Mouse (Mus musculus) heart, embryonic 16.5 days (tissue): ENCODE results near the gene Iqcd. TPM values are rescaled to one million over a fixed set of nuclear protein-coding genes. Genes with fewer than 3 reads are reported as not detected.
A peak's percentile ranks its signal among the peaks of the same experiment; 100 is the strongest.

Source experiments
- ATAC-seq: fragments of 200-750 bp; cut with Nextera tagmentation; replicated peaks from 2 replicates; pipeline ENCODE4 v1.8.0; 2017; ENCODE audit warnings: moderate number of reproducible peaks; ENCODE audit not compliant: insufficient read depth, low FRiP score; ENCODE audit errors: extremely low read depth
- H3K27ac ChIP-seq: fragments of 300-500 bp; sonication (generic); 2 replicates; pipeline ENCODE4 v1.5.1; 2014; ENCODE audit warnings: mild to moderate bottlenecking, low read length, control low read depth, moderate library complexity
- H3K27me3 ChIP-seq: fragments of 300-500 bp; sonication (generic); 2 replicates; pipeline ENCODE4 v1.6.1; 2014; ENCODE audit warnings: low read length, mixed read lengths; ENCODE audit not compliant: control insufficient read depth, insufficient read depth
- H3K36me3 ChIP-seq: fragments of 300-500 bp; sonication (generic); 2 replicates; pipeline ENCODE4 v1.6.1; 2014; ENCODE audit not compliant: control insufficient read depth, insufficient read depth
- H3K4me1 ChIP-seq: fragments of 300-500 bp; sonication (generic); 2 replicates; pipeline ENCODE4 v1.6.1; 2014; ENCODE audit warnings: low read length, mixed read lengths; ENCODE audit not compliant: control insufficient read depth, insufficient read depth
- H3K4me2 ChIP-seq: fragments of 300-500 bp; sonication (generic); 2 replicates; pipeline ENCODE4 v1.6.1; 2014; ENCODE audit warnings: low read depth, mild to moderate bottlenecking, control low read depth, low read length
- H3K4me3 ChIP-seq: fragments of 300-500 bp; sonication (generic); 2 replicates; pipeline ENCODE4 v1.5.1; 2014; ENCODE audit warnings: mild to moderate bottlenecking, control low read depth, low read length
- H3K9ac ChIP-seq: fragments of 300-500 bp; sonication (generic); 2 replicates; pipeline ENCODE4 v1.6.1; 2014; ENCODE audit warnings: low read length, control low read depth
- H3K9me3 ChIP-seq: fragments of 300-500 bp; sonication (generic); replicated peaks from 2 replicates; pipeline ENCODE4 v1.6.1; 2016; ENCODE audit warnings: low read length; ENCODE audit not compliant: control insufficient read depth
- WGBS: fragments of 180-500 bp; shearing (Covaris S2); extraction: QIAGEN DNeasy Blood & Tissue Kit; methylation state at CpG from one replicate; pipeline ENCODE4 v1.1.7; 2014; 5-methylcytosine and 5-hydroxymethylcytosine counted together
- polyA plus RNA-seq: library from polyadenylated mRNA; unstranded; fragments of >200 nt; fragmentation: Nextera tagmentation; extraction: Ambion mirVana; gene quantifications from 2 replicates; pipeline ENCODE4 v1.2.1, GENCODE M21; 2015

Gene Iqcd
- polyA plus RNA-seq = 0.36 and 0.42 TPM in 2 replicates

DNA sequence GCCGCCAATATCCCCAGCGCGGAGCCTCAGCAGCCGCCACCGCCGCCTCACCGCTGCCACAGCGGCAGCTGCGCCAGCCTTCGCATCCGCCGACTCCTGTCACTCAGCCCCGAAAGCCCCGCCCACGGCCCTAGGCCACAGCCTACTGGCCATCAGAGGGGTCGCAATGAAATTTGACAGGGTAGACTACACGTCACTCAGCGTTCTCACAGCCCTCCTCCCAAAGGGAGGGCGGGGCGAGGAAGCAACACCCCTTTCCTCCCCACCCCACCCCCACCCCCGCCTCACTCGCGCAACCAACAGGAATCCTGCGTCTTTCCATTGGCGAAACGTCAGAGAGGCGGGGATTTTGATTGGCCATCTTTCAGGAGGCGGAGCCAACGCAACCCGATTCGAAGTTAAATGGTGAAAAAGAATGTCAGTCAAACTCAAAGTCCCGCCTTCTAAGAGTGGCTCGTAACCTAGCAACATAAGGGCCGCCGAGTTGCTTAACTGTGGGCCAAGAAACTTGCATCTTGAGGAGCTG is at the start of gene Iqcd, which contains the start of gene Tpcn1:
TSS of gene Iqcd (plus strand) at position 448 of the 526 bp plus-strand sequence.
TSS of gene Tpcn1 (minus strand) at position 105 of the 526 bp plus-strand sequence.
- H3K27me3 ChIP-seq = no peaks in the 10 kb centered on the region
- H3K4me2 ChIP-seq = peak within 1 kb of the TSS; percentile 81
- peak within 1 kb of the TSS; percentile 88 for H3K9ac ChIP-seq
- H3K4me1 ChIP-seq = peaks cover 22% of the 10 kb centered on the region
- peak; percentile 99 for ATAC-seq
- H3K4me3 ChIP-seq = peak within 1 kb of the TSS; percentile 79
- WGBS = under 1% methylated on average over 35 of the region's 35 CpGs
- peaks cover 15% of the 10 kb centered on the region for H3K36me3 ChIP-seq
- H3K9me3 ChIP-seq = peaks cover 5% of the 10 kb centered on the region; the same call in 1 of the 2 replicates
- H3K27ac ChIP-seq = peak within 1 kb of the TSS; percentile 74

DNA sequence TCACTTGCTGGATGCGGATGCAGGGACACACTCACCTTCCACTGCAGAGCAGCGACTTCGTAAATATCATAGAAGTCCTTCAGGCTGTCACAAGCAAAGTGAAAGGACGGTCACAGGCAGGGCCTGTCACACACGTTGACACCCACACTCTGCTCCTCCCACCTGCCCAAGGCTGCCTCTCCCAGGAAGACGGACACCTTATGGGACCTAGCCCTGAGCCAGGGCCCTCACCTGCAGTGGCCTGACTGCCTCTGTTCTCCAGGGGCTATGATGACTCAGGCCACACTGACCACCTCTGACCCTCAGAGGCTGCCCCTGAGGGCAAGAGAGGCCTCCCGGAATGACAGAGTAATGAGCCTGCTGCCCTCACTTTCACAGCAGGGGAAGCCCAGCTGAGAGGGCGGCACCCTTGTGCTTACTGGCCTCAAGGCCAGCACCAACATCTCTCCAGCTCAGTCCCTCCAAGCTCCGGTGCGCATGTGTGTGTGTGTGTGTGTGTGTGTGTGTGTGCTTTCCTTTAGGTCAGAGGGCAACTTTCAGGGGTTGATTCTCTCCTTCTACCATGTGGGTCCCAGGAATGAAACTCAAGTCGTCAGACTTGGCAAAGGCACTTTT is 40.5 kb upstream of the Iqcd start:
- Histone ChIP-seq H3K9ac (no peak overlapping the region), H3K4me2 (no peak overlapping the region), H3K36me3 (peaks cover 7% of the 10 kb centered on the region; the same call in 1 of the 2 replicates), H3K4me3 (no peak overlapping the region), H3K27me3 (no peaks in the 10 kb centered on the region), H3K9me3 (no peaks in the 10 kb centered on the region), H3K4me1 (no peaks in the 10 kb centered on the region), H3K27ac (no peak overlapping the region)
- no peak for ATAC-seq
- WGBS = 67% methylated on average over 11 of the region's 11 CpGs

DNA sequence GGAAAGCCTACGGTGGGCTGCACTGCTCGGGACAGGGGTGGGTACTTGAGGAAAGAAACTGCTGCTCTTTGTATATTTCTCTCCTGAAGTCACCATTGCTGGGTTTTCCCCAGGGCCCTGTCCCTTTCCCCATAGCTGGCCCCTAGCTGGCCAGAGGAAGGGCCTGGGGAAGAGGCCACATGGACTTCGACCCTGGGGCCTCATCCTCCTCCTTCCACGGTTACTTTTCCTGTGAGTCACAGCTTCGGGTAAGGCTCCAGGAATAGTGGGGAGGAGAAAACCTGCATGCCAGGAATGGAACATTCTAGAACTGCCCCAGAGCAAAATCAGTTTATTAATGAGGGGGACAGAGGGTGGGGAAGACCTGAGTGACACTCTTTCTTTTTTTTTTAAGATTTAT is 38.7 kb upstream of the Iqcd start:
- 72% methylated on average over 5 of the region's 5 CpGs for WGBS
- no peak overlapping the region for H3K4me3 ChIP-seq
- no peaks in the 10 kb centered on the region for H3K4me1 ChIP-seq
- ATAC-seq = no peak
- no peaks in the 10 kb centered on the region for H3K27me3 ChIP-seq
- no peak overlapping the region for H3K4me2 ChIP-seq
- peaks cover 7% of the 10 kb centered on the region; the same call in 1 of the 2 replicates for H3K36me3 ChIP-seq
- no peaks in the 10 kb centered on the region for H3K9me3 ChIP-seq
- H3K27ac ChIP-seq = no peak overlapping the region
- H3K9ac ChIP-seq = no peak overlapping the region

- H3K27ac ChIP-seq = no peak overlapping the region
- no peaks in the 10 kb centered on the region for H3K27me3 ChIP-seq
- H3K9me3 ChIP-seq = no peaks in the 10 kb centered on the region
- H3K4me3 ChIP-seq = no peak overlapping the region
- H3K4me2 ChIP-seq = no peak overlapping the region
- no peak overlapping the region for H3K9ac ChIP-seq
- peaks cover 7% of the 10 kb centered on the region; the same call in 1 of the 2 replicates for H3K36me3 ChIP-seq
- no peaks in the 10 kb centered on the region for H3K4me1 ChIP-seq
- ATAC-seq = no peak
- WGBS = 96% methylated on average over 5 of the region's 5 CpGs
These were observed 38.1 kb upstream of the Iqcd start for GRCm38 (mm10) chr5:120550673-120551072.

GRCm38 (mm10) chr5:120555871-120556270 is 32.9 kb upstream of the Iqcd start:
- Histone ChIP-seq H3K4me3 (no peak overlapping the region), H3K27ac (no peak overlapping the region), H3K4me1 (peaks cover 4% of the 10 kb centered on the region; the same call in 1 of the 2 replicates), H3K36me3 (0 out of 2 replicates have a peak, but pooled peaks cover 3% of the 10 kb centered on the region), H3K27me3 (no peaks in the 10 kb centered on the region), H3K9ac (no peak overlapping the region), H3K9me3 (no peaks in the 10 kb centered on the region), H3K4me2 (no peak overlapping the region)
- WGBS = 86% methylated on average over 24 of the region's 24 CpGs
- no peak for ATAC-seq

DNA sequence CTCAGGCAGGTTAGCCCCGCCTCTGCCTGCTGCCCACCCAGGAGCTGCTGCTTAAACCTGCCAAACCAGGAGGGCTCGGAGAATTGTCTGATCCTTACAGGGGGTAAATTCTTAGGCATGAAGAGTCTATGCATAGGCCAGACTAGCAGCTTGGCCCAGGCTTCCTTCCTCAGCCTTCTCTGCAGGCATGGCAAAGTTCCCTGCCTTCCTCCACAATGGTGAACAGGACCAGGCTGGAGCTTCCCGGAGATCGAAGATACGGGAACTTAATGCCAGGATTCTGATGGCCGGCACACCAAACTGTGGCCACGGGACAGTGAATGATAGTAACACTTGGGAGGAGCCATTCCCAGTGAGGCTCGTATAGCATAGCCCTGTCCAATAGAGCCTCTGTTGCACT is 30.8 kb upstream of the Iqcd start:
- 78% methylated on average over 8 of the region's 8 CpGs for WGBS
- H3K9ac ChIP-seq = no peak overlapping the region
- H3K27ac ChIP-seq = no peak overlapping the region
- H3K27me3 ChIP-seq = no peaks in the 10 kb centered on the region
- H3K4me3 ChIP-seq = no peak overlapping the region
- no peak overlapping the region for H3K4me2 ChIP-seq
- 0 out of 2 replicates have a peak, but pooled peaks cover 3% of the 10 kb centered on the region for H3K36me3 ChIP-seq
- H3K9me3 ChIP-seq = no peaks in the 10 kb centered on the region
- no peak for ATAC-seq
- H3K4me1 ChIP-seq = peaks cover 13% of the 10 kb centered on the region

DNA sequence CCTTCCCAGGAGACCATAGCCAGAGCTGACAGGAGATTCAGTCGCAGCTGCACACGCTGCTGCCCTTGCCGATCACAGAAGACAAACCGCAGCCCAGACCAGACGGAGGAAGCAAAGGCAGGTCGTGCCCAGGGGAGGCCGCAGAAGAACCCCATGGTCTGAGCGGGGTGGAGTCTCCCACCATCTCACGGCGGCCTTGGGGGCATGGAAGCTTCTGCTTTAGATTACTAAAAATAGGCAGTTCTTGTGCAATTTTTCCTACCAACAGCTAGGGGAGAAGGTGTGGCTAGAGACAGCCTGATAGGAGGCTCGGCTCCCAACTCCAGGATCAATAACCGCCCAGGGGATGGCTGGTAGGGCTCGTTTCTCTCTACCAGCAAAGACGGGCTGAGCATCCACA is 30.1 kb upstream of the Iqcd start:
- H3K36me3 ChIP-seq = 0 out of 2 replicates have a peak, but pooled peaks cover 3% of the 10 kb centered on the region
- H3K9ac ChIP-seq = no peak overlapping the region
- 50% methylated on average over 14 of the region's 14 CpGs for WGBS

GRCm38 (mm10) chr5:120560129-120560615 is 28.6 kb upstream of the Iqcd start:
- ATAC-seq = no peak
- H3K9ac ChIP-seq = no peak overlapping the region
- 0 out of 2 replicates have a peak, but pooled peaks cover 3% of the 10 kb centered on the region for H3K36me3 ChIP-seq
- H3K4me1 ChIP-seq = peaks cover 25% of the 10 kb centered on the region
- H3K27ac ChIP-seq = no peak overlapping the region
- H3K4me3 ChIP-seq = no peak overlapping the region
- 74% methylated on average over 9 of the region's 9 CpGs for WGBS
- no peaks in the 10 kb centered on the region for H3K9me3 ChIP-seq
- H3K4me2 ChIP-seq = no peak overlapping the region
- H3K27me3 ChIP-seq = no peaks in the 10 kb centered on the region

More for the DNA sequence above, 30.1 kb upstream of the Iqcd start:
- no peak overlapping the region for H3K4me2 ChIP-seq
- H3K9me3 ChIP-seq = no peaks in the 10 kb centered on the region
- H3K4me1 ChIP-seq = peaks cover 19% of the 10 kb centered on the region
- no peaks in the 10 kb centered on the region for H3K27me3 ChIP-seq
- no peak for ATAC-seq
- H3K4me3 ChIP-seq = no peak overlapping the region
- H3K27ac ChIP-seq = no peak overlapping the region
